Mouse (Mus musculus) cortical plate, adult 2 months (tissue): ENCODE results near the gene Rac1.

Source experiments
- CTCF ChIP-seq: fragments of 200-500 bp; IDR thresholded peaks from 2 replicates; pipeline ENCODE4 v1.5.1; 2011; ENCODE audit warnings: mild to moderate bottlenecking, control low read depth, low read length; ENCODE audit not compliant: insufficient read depth; ENCODE audit errors: extremely low read depth
- POLR2A ChIP-seq: fragments of 200-500 bp; IDR thresholded peaks from 2 replicates; pipeline ENCODE4 v1.6.1; 2011; ENCODE audit warnings: mild to moderate bottlenecking, low read length, control low read depth; ENCODE audit not compliant: insufficient read depth; ENCODE audit errors: extremely low read depth

DNA sequence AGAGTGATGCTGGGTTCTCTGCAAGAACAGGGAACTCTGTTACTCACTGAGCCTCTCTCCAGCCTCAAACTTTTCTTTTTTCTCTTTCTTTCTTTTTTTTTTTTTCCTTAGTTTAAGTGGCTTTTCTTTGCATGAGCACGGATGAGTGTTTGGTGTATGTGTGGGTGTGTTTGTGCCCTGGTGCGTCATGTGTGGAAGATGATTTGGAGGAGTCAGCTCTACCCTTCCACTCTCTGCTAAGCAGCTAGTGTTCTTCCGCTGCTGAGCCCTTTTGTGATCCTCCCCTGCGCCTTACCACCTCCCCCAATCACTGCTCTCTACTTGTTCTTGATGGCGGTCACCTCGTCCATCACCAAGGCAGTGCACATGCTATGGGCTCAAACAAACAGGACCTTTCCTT is 32.1 kb downstream of the Rac1 start:
- no peak for TF ChIP-seq POLR2A
- no peak for TF ChIP-seq CTCF
